Mouse (Mus musculus) midbrain, embryonic 14.5 days (tissue): Measurements from ENCODE around the gene Pla2g16. TPM values are rescaled to one million over a fixed set of nuclear protein-coding genes. Genes with fewer than 3 reads are reported as not detected.

Experiments used
- ATAC-seq: fragments of 200-750 bp; cut with Nextera tagmentation; 2 replicates; pipeline ENCODE4 v1.8.0; 2017; ENCODE audit warnings: moderate number of reproducible peaks, moderate library complexity; ENCODE audit not compliant: low FRiP score, low TSS enrichment
- DNase-seq: peaks from one replicate; pipeline ENCODE4 v3.0.0-alpha.2; 2015
- H3K27ac ChIP-seq: fragments of 300-500 bp; sonication (generic); replicated peaks from 2 replicates; pipeline ENCODE4 v1.5.1; 2014; ENCODE audit warnings: mild to moderate bottlenecking, low read depth, low read length, moderate library complexity
- H3K27me3 ChIP-seq: fragments of 300-500 bp; sonication (generic); 2 replicates; pipeline ENCODE4 v1.6.1; 2014; ENCODE audit warnings: low read length, control low read depth, mixed read lengths; ENCODE audit not compliant: control insufficient read depth, insufficient read depth
- H3K36me3 ChIP-seq: fragments of 300-500 bp; sonication (generic); 2 replicates; pipeline ENCODE4 v1.6.1; 2014; ENCODE audit warnings: low read length, control low read depth; ENCODE audit not compliant: control insufficient read depth, insufficient read depth
- H3K4me1 ChIP-seq: fragments of 300-500 bp; sonication (generic); 2 replicates; pipeline ENCODE4 v1.6.1; 2014; ENCODE audit warnings: mild to moderate bottlenecking, antibody characterized with exemption, low read length, control low read depth; ENCODE audit not compliant: control insufficient read depth, insufficient read depth
- H3K4me2 ChIP-seq: fragments of 300-500 bp; sonication (generic); 2 replicates; pipeline ENCODE4 v1.6.1; 2014; ENCODE audit warnings: mild to moderate bottlenecking, low read length, moderate library complexity
- H3K4me3 ChIP-seq: fragments of 300-500 bp; sonication (generic); replicated peaks from 2 replicates; pipeline ENCODE4 v1.5.1; 2014; ENCODE audit warnings: low read depth, low read length
- H3K9ac ChIP-seq: fragments of 300-500 bp; sonication (generic); replicated peaks from 2 replicates; pipeline ENCODE4 v1.6.1; 2014; ENCODE audit warnings: mild to moderate bottlenecking, low read length, moderate library complexity
- H3K9me3 ChIP-seq: fragments of 300-500 bp; sonication (generic); 2 replicates; pipeline ENCODE4 v1.6.1; 2016; ENCODE audit warnings: low read length, control low read depth, mixed read lengths; ENCODE audit not compliant: control insufficient read depth
- WGBS: fragments of 180-500 bp; shearing (Covaris S2); extraction: QIAGEN DNeasy Blood & Tissue Kit; methylation state at CpG from one replicate; pipeline ENCODE4 v1.1.7; 2014; 5-methylcytosine and 5-hydroxymethylcytosine counted together
- polyA plus RNA-seq: library from polyadenylated mRNA; unstranded; fragments of >200 nt; fragmentation: Nextera tagmentation; extraction: Ambion mirVana; gene quantifications from 2 replicates; pipeline ENCODE4 v1.2.1, GENCODE M21; 2014

The Pla2g16 gene
- polyA plus RNA-seq, 1 experiment from 2014 or later: 2.5 TPM

DNA sequence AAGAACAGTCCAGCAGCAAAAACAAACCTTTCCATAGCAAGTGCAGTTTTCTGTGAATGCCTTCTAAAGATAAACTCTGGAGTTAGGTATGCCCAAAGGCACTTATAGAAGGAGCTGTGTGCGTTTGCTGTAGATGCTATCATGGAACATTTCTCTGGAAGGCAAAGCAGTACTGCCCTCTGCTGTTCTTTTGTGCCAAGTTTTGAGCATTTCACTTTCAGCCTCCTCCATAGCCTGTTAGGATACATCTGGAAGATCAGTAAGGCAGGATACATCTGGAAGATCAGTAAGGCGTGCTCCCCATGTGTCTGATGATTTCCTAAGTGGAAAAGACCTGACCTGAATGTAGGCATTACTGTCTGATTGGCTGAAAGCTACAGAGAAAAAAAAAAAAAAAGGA lies 38.3 kb downstream of the Pla2g16 start:
- 27% methylated on average over 2 of the region's 2 CpGs for WGBS
- no peak overlapping the region for H3K4me2 ChIP-seq
- no peaks in the 10 kb centered on the region for H3K27me3 ChIP-seq
- ATAC-seq (no peak), DNase-seq (peak; percentile 72)
- no peak overlapping the region for H3K9ac ChIP-seq
- no peak overlapping the region for H3K4me3 ChIP-seq
- no peak overlapping the region for H3K27ac ChIP-seq
- no peaks in the 10 kb centered on the region for H3K9me3 ChIP-seq
- no peaks in the 10 kb centered on the region for H3K36me3 ChIP-seq
- no peaks in the 10 kb centered on the region for H3K4me1 ChIP-seq

GRCm38 (mm10) chr19:7598481-7598880 lies 41.2 kb downstream of the Pla2g16 start:
- ATAC-seq (no peak), DNase-seq (no peak)
- H3K27me3 ChIP-seq: no peaks in the 10 kb centered on the region
- no peak overlapping the region for H3K4me2 ChIP-seq
- no peaks in the 10 kb centered on the region for H3K9me3 ChIP-seq
- no peak overlapping the region for H3K27ac ChIP-seq
- H3K4me3 ChIP-seq: no peak overlapping the region
- H3K36me3 ChIP-seq: no peaks in the 10 kb centered on the region
- no peak overlapping the region for H3K9ac ChIP-seq
- 47% methylated on average over 4 of the region's 4 CpGs for WGBS
- H3K4me1 ChIP-seq: no peaks in the 10 kb centered on the region

DNA sequence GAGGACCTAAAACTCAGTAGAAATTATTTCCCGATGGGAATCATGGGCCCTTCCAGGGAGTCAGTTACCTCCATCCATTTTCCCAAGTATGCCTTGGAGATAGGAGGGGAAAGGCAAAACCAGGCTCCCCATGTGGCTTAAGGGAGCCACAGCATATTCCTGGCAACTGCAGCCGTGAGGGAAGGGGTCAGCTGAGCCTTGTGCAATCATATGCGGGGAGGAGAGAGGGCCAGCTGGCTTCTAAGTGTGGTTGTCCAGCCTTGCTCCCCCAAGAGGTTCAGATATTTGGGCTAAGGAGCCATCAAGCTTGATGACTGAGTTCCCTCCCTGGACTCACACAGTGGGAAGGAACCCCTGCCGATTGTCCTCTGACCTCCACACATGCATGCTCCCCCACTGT lies 44.3 kb downstream of the Pla2g16 start:
- H3K4me1 ChIP-seq: peaks cover under 1% of the 10 kb centered on the region; the same call in 1 of the 2 replicates
- DNase-seq (no peak), ATAC-seq (no peak)
- H3K36me3 ChIP-seq: no peaks in the 10 kb centered on the region
- 76% methylated on average over 4 of the region's 4 CpGs for whole genome bisulfite sequencing
- no peaks in the 10 kb centered on the region for H3K9me3 ChIP-seq
- no peak overlapping the region for H3K4me3 ChIP-seq
- no peak overlapping the region for H3K27ac ChIP-seq
- H3K9ac ChIP-seq: no peak overlapping the region
- H3K27me3 ChIP-seq: no peaks in the 10 kb centered on the region
- H3K4me2 ChIP-seq: no peak overlapping the region

DNA sequence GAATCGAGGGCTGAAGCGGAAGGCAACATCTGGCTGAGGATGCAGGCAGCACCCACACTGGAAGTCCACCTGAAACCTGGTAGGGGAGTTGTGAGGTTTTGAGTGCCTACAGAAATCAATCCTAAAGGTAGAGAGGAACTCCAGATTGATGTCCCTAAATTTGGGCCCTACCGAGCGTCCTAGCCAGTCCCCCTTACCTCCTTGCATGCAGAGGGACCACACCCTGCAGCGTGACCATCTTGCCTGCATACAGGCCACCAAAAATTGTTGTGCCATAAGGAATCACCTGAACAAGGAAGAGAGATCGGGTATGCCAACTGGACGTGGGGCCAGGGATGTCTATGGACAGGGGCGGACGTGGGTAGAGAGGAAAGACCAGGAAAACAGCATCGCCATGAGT lies 46.8 kb downstream of the Pla2g16 start:
- H3K4me1 ChIP-seq: peaks cover 6% of the 10 kb centered on the region
- H3K9ac ChIP-seq: no peak overlapping the region
- H3K27me3 ChIP-seq: no peaks in the 10 kb centered on the region
- no peaks in the 10 kb centered on the region for H3K36me3 ChIP-seq
- H3K4me2 ChIP-seq: no peak overlapping the region
- DNase-seq (no peak), ATAC-seq (no peak)
- H3K27ac ChIP-seq: no peak overlapping the region
- WGBS: 97% methylated on average over 10 of the region's 10 CpGs
- H3K4me3 ChIP-seq: no peak overlapping the region
- H3K9me3 ChIP-seq: no peaks in the 10 kb centered on the region

DNA sequence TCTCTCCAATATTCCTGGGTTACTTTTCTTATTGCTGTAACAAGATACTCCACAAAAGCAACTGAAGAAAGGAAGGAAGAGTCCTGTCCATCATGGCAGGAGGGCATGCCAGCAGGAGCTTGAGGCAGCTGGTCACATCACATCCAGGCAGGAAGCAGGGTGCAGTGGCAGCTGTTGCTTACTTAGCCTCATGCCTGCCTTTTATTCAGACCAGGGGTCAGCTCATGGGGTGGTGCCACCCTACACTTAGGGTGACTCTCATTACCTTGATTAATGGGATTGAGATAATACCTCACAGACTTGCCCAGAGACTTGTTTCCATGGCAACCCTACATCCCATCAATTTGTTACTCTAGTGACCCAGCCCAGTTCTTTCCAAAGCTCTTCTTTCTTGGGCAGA lies 47.8 kb downstream of the Pla2g16 start:
- ATAC-seq: no peak
- no peaks in the 10 kb centered on the region for H3K36me3 ChIP-seq
- H3K27ac ChIP-seq: no peak overlapping the region
- no peaks in the 10 kb centered on the region for H3K27me3 ChIP-seq
- H3K9me3 ChIP-seq: no peaks in the 10 kb centered on the region
- H3K9ac ChIP-seq: no peak overlapping the region
- no peak for DNase-seq
- H3K4me3 ChIP-seq: no peak overlapping the region
- H3K4me2 ChIP-seq: no peak overlapping the region
- peaks cover 6% of the 10 kb centered on the region for H3K4me1 ChIP-seq

- Histone ChIP-seq H3K4me3 (peak overlapping the region; percentile 26), H3K36me3 (no peaks in the 10 kb centered on the region), H3K27ac (0 out of 2 replicates have a peak overlapping the region, but pooled peaks have one; percentile 15)
These were observed 48.9 kb downstream of the Pla2g16 start for GRCm38 (mm10) chr19:7605930-7606783.

GRCm38 (mm10) chr19:7606801-7607689 lies 49.8 kb downstream of the Pla2g16 start, which contains the start of gene Lgals12:
Gene Lgals12, minus strand, starts transcription at chr19:7607193.
- Histone ChIP-seq H3K4me3 (peak within 1 kb of the TSS; percentile 26), H3K4me2 (peak within 1 kb of the TSS; percentile 62), H3K27ac (peak within 1 kb of the TSS; percentile 20; the same call in 1 of the 2 replicates), H3K9ac (peak within 1 kb of the TSS; percentile 24; the same call in 1 of the 2 replicates), H3K9me3 (no peaks in the 10 kb centered on the region), H3K4me1 (peaks cover 8% of the 10 kb centered on the region), H3K36me3 (no peaks in the 10 kb centered on the region), H3K27me3 (no peaks in the 10 kb centered on the region)
- ATAC-seq: peak; percentile 32
- peak; percentile 54 for DNase-seq
- WGBS: 6% methylated on average over 15 of the region's 15 CpGs

More at GRCm38 (mm10) chr19:7605930-7606783, 48.9 kb downstream of the Pla2g16 start:
- ATAC-seq (peak; percentile 86), DNase-seq (peak; percentile 84)
- Histone ChIP-seq H3K4me2 (peak overlapping the region; percentile 62), H3K4me1 (peaks cover 6% of the 10 kb centered on the region), H3K27me3 (no peaks in the 10 kb centered on the region), H3K9me3 (no peaks in the 10 kb centered on the region), H3K9ac (peak overlapping the region; percentile 24; the same call in 1 of the 2 replicates)
- WGBS: 4% methylated on average over 15 of the region's 15 CpGs

DNA sequence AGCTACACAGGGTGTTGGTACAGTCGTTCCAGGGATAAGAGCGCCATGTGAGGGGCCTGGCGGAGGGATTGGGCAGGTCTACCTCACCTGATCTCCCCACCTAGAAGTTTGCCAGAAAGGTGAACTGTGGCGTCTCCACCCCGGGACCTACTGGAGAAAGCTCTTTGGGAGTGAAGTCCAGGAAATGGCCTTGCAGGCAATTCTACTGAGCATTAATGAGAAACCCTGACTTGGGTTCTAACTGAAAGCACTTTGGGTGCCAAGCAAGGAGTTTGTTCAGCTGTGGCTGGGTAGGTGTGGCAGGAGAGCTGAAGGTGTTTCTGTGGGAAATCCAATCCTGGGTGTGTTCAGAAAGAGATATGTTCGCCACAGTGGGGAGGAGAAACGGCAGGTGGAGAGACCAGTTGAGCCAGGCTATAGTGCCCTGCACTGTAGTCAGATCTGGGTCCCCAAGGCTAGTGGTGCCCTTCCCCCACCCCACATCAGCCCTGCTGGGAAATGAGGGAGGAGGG lies 50.5 kb downstream of the Pla2g16 start:
- no peak for DNase-seq
- Histone ChIP-seq H3K9me3 (no peaks in the 10 kb centered on the region), H3K36me3 (no peaks in the 10 kb centered on the region), H3K27me3 (peaks cover 3% of the 10 kb centered on the region; the same call in 1 of the 2 replicates), H3K4me2 (no peak overlapping the region), H3K27ac (no peak overlapping the region), H3K9ac (no peak overlapping the region), H3K4me3 (no peak overlapping the region), H3K4me1 (peaks cover 15% of the 10 kb centered on the region)
- ATAC-seq: no peak
- 77% methylated on average over 7 of the region's 7 CpGs for WGBS
